ENCODE assay signal across 27 mouse cellular contexts in the genomic region with DNA sequence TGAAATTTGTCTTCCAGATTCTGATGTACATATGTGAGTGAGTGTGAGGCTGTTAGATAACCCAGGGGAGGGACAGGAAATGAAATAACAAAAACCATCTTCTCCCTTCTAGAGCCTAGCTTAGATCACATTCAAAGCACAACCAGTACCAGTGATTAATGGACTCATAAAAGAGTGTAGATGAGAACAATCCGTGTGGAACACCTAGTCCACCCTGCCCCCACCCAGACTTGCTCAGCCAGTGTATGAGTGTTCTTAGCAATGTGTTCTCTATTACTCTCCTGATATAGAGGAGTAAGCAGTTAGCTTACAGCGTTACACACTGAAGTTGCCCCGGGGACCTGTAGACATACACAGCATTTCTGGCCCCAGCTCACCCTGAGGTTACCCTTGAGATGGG.
DNase-seq lines count a peak whose midpoint lies in the region; ATAC-seq and TF ChIP-seq lines count a peak whose summit lies in the region.
"Had no signal": no experiment of that assay in that cellular context is flagged by ENCODE, and none has a peak within 500 bp of the region (broad histone marks: within the 10 kb centered on the region; RNA-seq: fewer than 3 reads in every experiment).

No protein-coding gene starts in this region.

- no peak overlapping the region for H3K4me2 ChIP-seq in kidney, embryonic 16.5 days (replicated peaks; ENCODE audit: low read depth, low read length)
- no peak overlapping the region for H3K4me2 ChIP-seq in limb, embryonic 12.5 days
- H3K4me2 ChIP-seq: embryonic facial prominence, embryonic 12.5 days; heart, embryonic 11.5 days; hindbrain, embryonic 12.5 days; intestine, embryonic 15.5 days; liver, embryonic 15.5 days; lung, embryonic 15.5 days; midbrain, embryonic 12.5 days; neural tube, embryonic 13.5 days; stomach, embryonic 15.5 days had no signal

- ATAC-seq in kidney, embryonic 16.5 days (ENCODE audit: low FRiP score, low TSS enrichment): peak; percentile 31; the same call in 1 of the 2 replicates
- ATAC-seq in limb, embryonic 12.5 days (ENCODE audit: insufficient number of reproducible peaks, insufficient read depth, low FRiP score, low TSS enrichment, low read depth): peak; percentile 70
- ATAC-seq in activated CD4-positive, CD25-positive, alpha-beta regulatory T cell, adult 4 months: no peak
- ATAC-seq: CD4-positive, CD25-positive, alpha-beta regulatory T cell, adult 4 months; forebrain, embryonic 14.5 days; hindbrain, postnatal 0 days; intestine, embryonic 15.5 days had no signal

- H3K9me3 ChIP-seq in kidney, embryonic 16.5 days (ENCODE audit: low read length): no peaks in the 10 kb centered on the region
- no peaks in the 10 kb centered on the region for H3K9me3 ChIP-seq in limb, embryonic 12.5 days
- H3K9me3 ChIP-seq: embryonic facial prominence, embryonic 12.5 days; hindbrain, embryonic 12.5 days; intestine, embryonic 15.5 days; liver, embryonic 15.5 days; lung, embryonic 15.5 days; midbrain, embryonic 12.5 days; neural tube, embryonic 13.5 days; stomach, embryonic 15.5 days had no signal

- H3K4me3 ChIP-seq in kidney, embryonic 16.5 days (ENCODE audit: low read length): no peak overlapping the region
- H3K4me3 ChIP-seq in kidney, adult 2 months (ENCODE audit: insufficient read depth, low read depth, low read length): no peak overlapping the region
- no peak overlapping the region for H3K4me3 ChIP-seq in limb, embryonic 12.5 days (replicated peaks)
- H3K4me3 ChIP-seq: embryonic facial prominence, embryonic 12.5 days; hindbrain, embryonic 12.5 days; intestine, embryonic 15.5 days; liver, embryonic 15.5 days; lung, embryonic 15.5 days; midbrain, embryonic 12.5 days; neural tube, embryonic 13.5 days; stomach, embryonic 15.5 days had no signal

- no peak overlapping the region for H3K27ac ChIP-seq in kidney, embryonic 16.5 days (ENCODE audit: low read length)
- no peak overlapping the region for H3K27ac ChIP-seq in kidney, adult 2 months (ENCODE audit: insufficient read depth, low read depth, low read length)
- H3K27ac ChIP-seq in limb, embryonic 12.5 days: 0 out of 2 replicates have a peak overlapping the region, but pooled peaks have one; percentile 35
- H3K27ac ChIP-seq: embryonic facial prominence, embryonic 12.5 days; hindbrain, embryonic 12.5 days; hindbrain, postnatal 0 days; intestine, embryonic 15.5 days; liver, embryonic 15.5 days; lung, embryonic 15.5 days; midbrain, embryonic 12.5 days; neural tube, embryonic 13.5 days; stomach, embryonic 15.5 days had no signal

- H3K36me3 ChIP-seq in kidney, embryonic 16.5 days (ENCODE audit: insufficient read depth, low read length): no peaks in the 10 kb centered on the region
- no peaks in the 10 kb centered on the region for H3K36me3 ChIP-seq in kidney, adult 2 months (ENCODE audit: control insufficient read depth, insufficient read depth, low read length)
- H3K36me3 ChIP-seq in limb, embryonic 12.5 days: no peaks in the 10 kb centered on the region
- H3K36me3 ChIP-seq: embryonic facial prominence, embryonic 12.5 days; hindbrain, embryonic 12.5 days; intestine, embryonic 15.5 days; liver, embryonic 15.5 days; lung, embryonic 15.5 days; midbrain, embryonic 12.5 days; neural tube, embryonic 13.5 days; stomach, embryonic 15.5 days had no signal

- DNase-seq in kidney, adult 2 months: no peak
- peak; percentile 41 for DNase-seq in NIH3T3 (ENCODE audit: low read depth)
- peak; percentile 29 for DNase-seq in embryo, embryonic 11 days
- no peak for DNase-seq in left cerebral cortex, postnatal 25 days (ENCODE audit: low spot score in 2 of 2)
- DNase-seq: adrenal gland, adult 8-10 months; cerebellum, adult 8-10 months; cerebellum, postnatal 25 days; gastrocnemius, postnatal 36 days; heart, adult 18-20 months; heart, postnatal 36 days; layer of hippocampus, adult 9-11 months; liver had no signal

- WGBS in kidney, embryonic 16.5 days: 42% methylated on average over 3 of the region's 3 CpGs
- WGBS in kidney, adult 2 months: 38% methylated on average over 3 of the region's 3 CpGs
- 17% methylated on average over 3 of the region's 3 CpGs for WGBS in limb, embryonic 12.5 days

- no peak for TF ChIP-seq POLR2A in kidney, adult 2 months (IDR thresholded peaks at IDR 0.05; ENCODE audit: low read depth, low read length)

- H3K4me1 ChIP-seq in kidney, embryonic 16.5 days (ENCODE audit: insufficient read depth, low read length): no peaks in the 10 kb centered on the region
- no peaks in the 10 kb centered on the region for H3K4me1 ChIP-seq in kidney, adult 2 months (ENCODE audit: control insufficient read depth, insufficient read depth, low read length)
- H3K4me1 ChIP-seq in limb, embryonic 12.5 days (replicated peaks): peaks cover 24% of the 10 kb centered on the region
- H3K4me1 ChIP-seq: intestine, embryonic 15.5 days; liver, embryonic 15.5 days; lung, embryonic 15.5 days; midbrain, embryonic 12.5 days; neural tube, embryonic 13.5 days had no signal

- no peak for TF ChIP-seq CTCF in kidney, adult 2 months (conservative IDR thresholded peaks at IDR 0.05; ENCODE audit: insufficient read depth, insufficient read length, low read depth, low read length)

- no peaks in the 10 kb centered on the region for H3K27me3 ChIP-seq in kidney, embryonic 16.5 days (ENCODE audit: insufficient read depth, low read length)
- H3K27me3 ChIP-seq in kidney, adult 2 months (replicated peaks; ENCODE audit: control insufficient read depth, insufficient read depth, low read length): no peaks in the 10 kb centered on the region
- no peaks in the 10 kb centered on the region for H3K27me3 ChIP-seq in limb, embryonic 12.5 days
- H3K27me3 ChIP-seq: embryonic facial prominence, embryonic 12.5 days; hindbrain, embryonic 12.5 days; intestine, embryonic 15.5 days; liver, embryonic 15.5 days; lung, embryonic 15.5 days; midbrain, embryonic 12.5 days; neural tube, embryonic 13.5 days; stomach, embryonic 15.5 days had no signal

- intact Hi-C loops in left cerebral cortex, postnatal 25 days (cut with DNase I): loop anchor here (10.0 kb wide), 1 partner anchor 284 kb away; no protein-coding TSS in a partner anchor

- no peak overlapping the region for H3K9ac ChIP-seq in kidney, embryonic 16.5 days (replicated peaks; ENCODE audit: low read length)
- H3K9ac ChIP-seq in limb, embryonic 12.5 days (replicated peaks): no peak overlapping the region
- H3K9ac ChIP-seq: embryonic facial prominence, embryonic 12.5 days; hindbrain, embryonic 12.5 days; intestine, embryonic 15.5 days; liver, embryonic 15.5 days; lung, embryonic 15.5 days; midbrain, embryonic 12.5 days; neural tube, embryonic 13.5 days; stomach, embryonic 15.5 days had no signal

Comparison
In these comparisons a context has a peak if more than half of its experiments do, and no peak if none do; other contexts are left out.
1. DNase-seq: peak in NIH3T3 (single experiment) and embryo, embryonic 11 days (single experiment); none in kidney, adult 2 months (single experiment) and left cerebral cortex, postnatal 25 days (0 of 2).